Mouse (Mus musculus): ENCODE measurements at regions not wholly inside any gene's neighbourhood (a gene's known extent, or its start where the extent isn't known, plus 50 kb on each side); places are given as distances from the start of the nearest gene placed in this dataset.
A peak's percentile ranks its signal among the peaks of the same experiment; 100 is the strongest.

DNA sequence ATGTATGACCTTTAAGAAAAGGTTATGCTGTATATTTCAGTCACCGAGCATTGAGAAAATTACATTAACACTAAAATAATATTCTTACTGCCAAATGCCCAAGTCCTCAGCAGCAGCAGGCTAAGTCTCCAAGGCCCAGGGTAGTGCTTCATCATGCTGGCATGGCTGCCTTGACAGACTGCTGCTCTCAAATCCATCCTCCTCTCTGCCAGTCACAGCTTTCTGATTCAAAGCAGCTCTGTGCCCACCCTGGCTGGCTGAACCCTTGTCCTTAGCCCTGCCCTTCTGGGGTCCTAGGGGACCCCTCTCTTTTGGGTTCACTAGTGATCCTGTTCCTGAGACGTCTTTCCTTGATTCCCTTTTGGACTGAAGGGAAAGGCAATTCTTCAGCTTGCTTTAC is 251.0 kb downstream of the Gm10295 start:
- WGBS: 50% methylated on average over 2 of the region's 2 CpGs
- H3K4me2 ChIP-seq (ENCODE audit: low read depth, low read length): no peak overlapping the region
- H3K9ac ChIP-seq (ENCODE audit: low read depth, low read length): no peak overlapping the region
- no peak overlapping the region for H3K27ac ChIP-seq (replicated peaks; ENCODE audit: low read depth, low read length)
- no peaks in the 10 kb centered on the region for H3K36me3 ChIP-seq (ENCODE audit: control insufficient read depth, insufficient read depth, low read length)
- H3K9me3 ChIP-seq (ENCODE audit: control insufficient read depth, low read length): no peaks in the 10 kb centered on the region
- H3K4me3 ChIP-seq (ENCODE audit: low read depth, low read length): no peak overlapping the region
- no peaks in the 10 kb centered on the region for H3K27me3 ChIP-seq (replicated peaks; ENCODE audit: control insufficient read depth, insufficient read depth, low read length)
- ATAC-seq (ENCODE audit: low read depth) (no peak), DNase-seq (ENCODE audit: low spot score) (no peak)
- no peaks in the 10 kb centered on the region for H3K4me1 ChIP-seq (ENCODE audit: control insufficient read depth, insufficient read depth, low read length)

DNA sequence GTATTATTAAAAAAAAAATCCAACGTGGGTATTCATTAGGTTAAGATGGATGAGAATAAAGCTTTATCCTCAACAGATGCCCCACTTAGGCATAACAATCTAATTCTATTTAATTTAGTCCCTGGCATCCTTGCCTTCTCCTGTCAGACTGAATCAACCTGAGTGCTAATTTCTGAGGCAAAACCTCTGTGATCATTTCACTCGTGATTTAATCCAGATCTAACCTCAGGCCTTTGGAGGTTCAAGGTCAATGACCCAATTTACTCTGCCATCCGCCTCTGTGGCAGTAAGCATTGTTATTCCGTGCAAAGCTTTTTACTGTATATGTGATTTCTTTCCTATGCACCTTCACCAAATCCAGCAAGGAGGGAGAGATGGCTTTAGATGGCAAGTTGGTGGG is 253.0 kb downstream of the Gm10295 start:
- Histone ChIP-seq H3K9me3 (ENCODE audit: control insufficient read depth, low read length) (no peaks in the 10 kb centered on the region), H3K27me3 (replicated peaks; ENCODE audit: control insufficient read depth, insufficient read depth, low read length) (no peaks in the 10 kb centered on the region), H3K27ac (replicated peaks; ENCODE audit: low read depth, low read length) (no peak overlapping the region), H3K4me2 (ENCODE audit: low read depth, low read length) (no peak overlapping the region), H3K36me3 (ENCODE audit: control insufficient read depth, insufficient read depth, low read length) (no peaks in the 10 kb centered on the region), H3K4me1 (ENCODE audit: control insufficient read depth, insufficient read depth, low read length) (no peaks in the 10 kb centered on the region), H3K4me3 (ENCODE audit: low read depth, low read length) (no peak overlapping the region), H3K9ac (ENCODE audit: low read depth, low read length) (no peak overlapping the region)
- WGBS: 33% methylated on average over 4 of the region's 4 CpGs
- DNase-seq (ENCODE audit: low spot score) (no peak), ATAC-seq (ENCODE audit: low read depth) (no peak)

- Histone ChIP-seq H3K9me3 (ENCODE audit: control insufficient read depth, low read length) (no peaks in the 10 kb centered on the region), H3K4me1 (ENCODE audit: control insufficient read depth, insufficient read depth, low read length) (peaks cover 5% of the 10 kb centered on the region; the same call in 1 of the 2 replicates), H3K9ac (ENCODE audit: low read depth, low read length) (no peak overlapping the region), H3K36me3 (ENCODE audit: control insufficient read depth, insufficient read depth, low read length) (no peaks in the 10 kb centered on the region), H3K27ac (replicated peaks; ENCODE audit: low read depth, low read length) (no peak overlapping the region), H3K4me3 (ENCODE audit: low read depth, low read length) (no peak overlapping the region), H3K4me2 (ENCODE audit: low read depth, low read length) (no peak overlapping the region), H3K27me3 (replicated peaks; ENCODE audit: control insufficient read depth, insufficient read depth, low read length) (no peaks in the 10 kb centered on the region)
- WGBS: 47% methylated on average over 6 of the region's 6 CpGs
- DNase-seq (ENCODE audit: low spot score): peak; percentile 58
- no peak for ATAC-seq (ENCODE audit: low read depth)
Observed at GRCm38 (mm10) chr7:71093301-71093939, 257.9 kb downstream of the Gm10295 start.

DNA sequence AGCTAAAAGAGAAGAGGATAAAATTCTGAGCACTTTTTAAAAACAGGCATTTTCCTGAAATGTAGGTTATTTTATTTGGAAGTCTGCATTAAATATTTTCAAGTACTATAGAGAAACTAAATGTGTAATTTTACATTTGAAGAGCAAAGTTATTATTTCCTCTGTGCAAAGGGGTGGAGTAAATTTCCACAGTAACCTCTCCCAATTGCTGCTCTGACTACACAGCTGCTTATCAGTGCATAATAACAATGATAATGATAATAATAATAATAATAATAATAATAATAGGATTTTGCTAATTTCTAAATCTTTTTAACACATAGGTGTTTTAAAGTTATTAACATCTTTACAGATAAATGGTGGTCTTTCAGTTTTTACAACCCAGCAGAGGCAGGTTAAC is 258.5 kb downstream of the Gm10295 start:
- ATAC-seq (ENCODE audit: low read depth): no peak
- Histone ChIP-seq H3K9ac (ENCODE audit: low read depth, low read length) (no peak overlapping the region), H3K27me3 (replicated peaks; ENCODE audit: control insufficient read depth, insufficient read depth, low read length) (no peaks in the 10 kb centered on the region), H3K4me2 (ENCODE audit: low read depth, low read length) (no peak overlapping the region), H3K36me3 (ENCODE audit: control insufficient read depth, insufficient read depth, low read length) (no peaks in the 10 kb centered on the region), H3K9me3 (ENCODE audit: control insufficient read depth, low read length) (no peaks in the 10 kb centered on the region), H3K27ac (replicated peaks; ENCODE audit: low read depth, low read length) (no peak overlapping the region), H3K4me1 (ENCODE audit: control insufficient read depth, insufficient read depth, low read length) (peaks cover 5% of the 10 kb centered on the region; the same call in 1 of the 2 replicates), H3K4me3 (ENCODE audit: low read depth, low read length) (no peak overlapping the region)
- DNase-seq (ENCODE audit: low spot score): no peak

GRCm38 (mm10) chr7:71092301-71092700 is 259.0 kb downstream of the Gm10295 start:
- no peak overlapping the region for H3K4me2 ChIP-seq (ENCODE audit: low read depth, low read length)
- no peaks in the 10 kb centered on the region for H3K27me3 ChIP-seq (replicated peaks; ENCODE audit: control insufficient read depth, insufficient read depth, low read length)
- H3K27ac ChIP-seq (replicated peaks; ENCODE audit: low read depth, low read length): no peak overlapping the region
- 34% methylated on average over 3 of the region's 3 CpGs for WGBS
- no peaks in the 10 kb centered on the region for H3K36me3 ChIP-seq (ENCODE audit: control insufficient read depth, insufficient read depth, low read length)
- H3K4me1 ChIP-seq (ENCODE audit: control insufficient read depth, insufficient read depth, low read length): peaks cover 5% of the 10 kb centered on the region; the same call in 1 of the 2 replicates
- no peak for ATAC-seq (ENCODE audit: low read depth)
- H3K4me3 ChIP-seq (ENCODE audit: low read depth, low read length): no peak overlapping the region
- H3K9me3 ChIP-seq (ENCODE audit: control insufficient read depth, low read length): no peaks in the 10 kb centered on the region
- no peak overlapping the region for H3K9ac ChIP-seq (ENCODE audit: low read depth, low read length)
- DNase-seq (ENCODE audit: low spot score): peak; percentile 83

- Histone ChIP-seq H3K27ac (replicated peaks; ENCODE audit: low read depth, low read length) (no peak overlapping the region), H3K4me1 (ENCODE audit: control insufficient read depth, insufficient read depth, low read length) (no peaks in the 10 kb centered on the region), H3K4me3 (ENCODE audit: low read depth, low read length) (no peak overlapping the region), H3K4me2 (ENCODE audit: low read depth, low read length) (no peak overlapping the region; the same call in 1 of the 2 replicates), H3K36me3 (ENCODE audit: control insufficient read depth, insufficient read depth, low read length) (no peaks in the 10 kb centered on the region), H3K27me3 (replicated peaks; ENCODE audit: control insufficient read depth, insufficient read depth, low read length) (no peaks in the 10 kb centered on the region), H3K9me3 (ENCODE audit: control insufficient read depth, low read length) (no peaks in the 10 kb centered on the region), H3K9ac (ENCODE audit: low read depth, low read length) (no peak overlapping the region)
- 13% methylated on average over 14 of the region's 14 CpGs for WGBS
- peak; percentile 81 for ATAC-seq (ENCODE audit: low read depth)
- DNase-seq (ENCODE audit: low spot score): peak; percentile 84
Observed at GRCm38 (mm10) chr7:71064446-71065391, 286.6 kb downstream of the Gm10295 start.

- Histone ChIP-seq H3K4me1 (ENCODE audit: control insufficient read depth, insufficient read depth, low read length) (no peaks in the 10 kb centered on the region), H3K36me3 (ENCODE audit: control insufficient read depth, insufficient read depth, low read length) (no peaks in the 10 kb centered on the region), H3K27ac (replicated peaks; ENCODE audit: low read depth, low read length) (no peak overlapping the region), H3K4me3 (ENCODE audit: low read depth, low read length) (no peak overlapping the region), H3K27me3 (replicated peaks; ENCODE audit: control insufficient read depth, insufficient read depth, low read length) (no peaks in the 10 kb centered on the region), H3K9me3 (ENCODE audit: control insufficient read depth, low read length) (no peaks in the 10 kb centered on the region), H3K4me2 (ENCODE audit: low read depth, low read length) (no peak overlapping the region), H3K9ac (ENCODE audit: low read depth, low read length) (no peak overlapping the region)
- WGBS: 44% methylated on average over 2 of the region's 2 CpGs
- ATAC-seq (ENCODE audit: low read depth) (no peak), DNase-seq (ENCODE audit: low spot score) (no peak)
Observed at GRCm38 (mm10) chr7:71050825-71051224, 300.5 kb downstream of the Gm10295 start.

- H3K36me3 ChIP-seq (ENCODE audit: control insufficient read depth, insufficient read depth, low read length): no peaks in the 10 kb centered on the region
- no peaks in the 10 kb centered on the region for H3K27me3 ChIP-seq (replicated peaks; ENCODE audit: control insufficient read depth, insufficient read depth, low read length)
- ATAC-seq (ENCODE audit: low read depth): no peak
- no peak overlapping the region for H3K27ac ChIP-seq (replicated peaks; ENCODE audit: low read depth, low read length)
- H3K4me3 ChIP-seq (ENCODE audit: low read depth, low read length): no peak overlapping the region
- DNase-seq (ENCODE audit: low spot score): peak; percentile 79
- no peak overlapping the region for H3K9ac ChIP-seq (ENCODE audit: low read depth, low read length)
- H3K9me3 ChIP-seq (ENCODE audit: control insufficient read depth, low read length): no peaks in the 10 kb centered on the region
- WGBS: 53% methylated on average over 3 of the region's 3 CpGs
- H3K4me2 ChIP-seq (ENCODE audit: low read depth, low read length): no peak overlapping the region
- H3K4me1 ChIP-seq (ENCODE audit: control insufficient read depth, insufficient read depth, low read length): no peaks in the 10 kb centered on the region
Observed at GRCm38 (mm10) chr7:71047201-71047600, 304.1 kb downstream of the Gm10295 start.
